Mouse (Mus musculus) cerebellum, adult 2 months (tissue): ENCODE data around the gene Arhgap18. TPM values are rescaled to one million over a fixed set of nuclear protein-coding genes. Genes with fewer than 3 reads are reported as not detected.

Source experiments
- DNase-seq, 2 experiments: peaks; one replicate each; pipeline ENCODE4 v3.0.0; 2021
- H3K27ac ChIP-seq: fragments of 200-500 bp; 2 replicates; pipeline ENCODE4 v1.5.1; 2012; ENCODE audit warnings: low read length, control low read depth, inconsistent platforms; ENCODE audit not compliant: insufficient read depth
- H3K27me3 ChIP-seq: fragments of 200-500 bp; 2 replicates; pipeline ENCODE4 v1.6.1; 2012; ENCODE audit warnings: inconsistent platforms, mild to moderate bottlenecking, low read length, moderate library complexity; ENCODE audit not compliant: control insufficient read depth, insufficient read depth
- H3K4me1 ChIP-seq: fragments of 200-500 bp; 2 replicates; pipeline ENCODE4 v1.6.1; 2011; ENCODE audit warnings: low read length; ENCODE audit not compliant: control insufficient read depth, insufficient read depth
- H3K4me3 ChIP-seq: fragments of 200-500 bp; replicated peaks from 2 replicates; pipeline ENCODE3; 2011; ENCODE audit warnings: mild to moderate bottlenecking, low read depth, low read length, control low read depth; ENCODE audit not compliant: insufficient read depth
- CTCF ChIP-seq: fragments of 200-500 bp; IDR thresholded peaks from 2 replicates; pipeline ENCODE4 v1.5.1; 2011; ENCODE audit warnings: low read depth, mild to moderate bottlenecking, control low read depth, low read length, moderate library complexity, borderline replicate concordance; ENCODE audit not compliant: insufficient read depth
- POLR2A ChIP-seq: fragments of 200-500 bp; IDR thresholded peaks from 2 replicates; pipeline ENCODE4 v1.6.1; 2011; ENCODE audit warnings: low read length, control low read depth, borderline replicate concordance; ENCODE audit not compliant: insufficient read depth
- WGBS: fragments of 180-500 bp; shearing (Covaris S2); methylation state at CpG from one replicate; pipeline ENCODE4 v1.1.7; 2018; 5-methylcytosine and 5-hydroxymethylcytosine counted together
- polyA plus RNA-seq: library from polyadenylated mRNA; depleted of rRNA; stranded (reverse); fragments of >200 nt; gene quantifications from 2 replicates; pipeline ENCODE4 v1.2.3, GENCODE M21; 2012

Arhgap18 gene
- polyA plus RNA-seq, 1 experiment = 4.3 TPM

GRCm38 (mm10) chr10:26820936-26821335 is 67.7 kb downstream of the Arhgap18 start:
- TF ChIP-seq CTCF = no peak
- no peak for TF ChIP-seq POLR2A
- DNase-seq = no peak
- no peaks in the 10 kb centered on the region for H3K27me3 ChIP-seq
- no peaks in the 10 kb centered on the region for H3K4me1 ChIP-seq
- WGBS = 65% methylated on average over 1 of the region's 1 CpGs
- H3K4me3 ChIP-seq = no peak overlapping the region
- no peak overlapping the region for H3K27ac ChIP-seq

- TF ChIP-seq CTCF (no peak), POLR2A (no peak)
- no peak for DNase-seq
- no peaks in the 10 kb centered on the region for H3K4me1 ChIP-seq
- H3K27me3 ChIP-seq = no peaks in the 10 kb centered on the region
- 72% methylated on average over 5 of the region's 5 CpGs for WGBS
- H3K27ac ChIP-seq = no peak overlapping the region
- no peak overlapping the region for H3K4me3 ChIP-seq
Observed at GRCm38 (mm10) chr10:26823997-26824396, 70.8 kb downstream of the Arhgap18 start.

DNA sequence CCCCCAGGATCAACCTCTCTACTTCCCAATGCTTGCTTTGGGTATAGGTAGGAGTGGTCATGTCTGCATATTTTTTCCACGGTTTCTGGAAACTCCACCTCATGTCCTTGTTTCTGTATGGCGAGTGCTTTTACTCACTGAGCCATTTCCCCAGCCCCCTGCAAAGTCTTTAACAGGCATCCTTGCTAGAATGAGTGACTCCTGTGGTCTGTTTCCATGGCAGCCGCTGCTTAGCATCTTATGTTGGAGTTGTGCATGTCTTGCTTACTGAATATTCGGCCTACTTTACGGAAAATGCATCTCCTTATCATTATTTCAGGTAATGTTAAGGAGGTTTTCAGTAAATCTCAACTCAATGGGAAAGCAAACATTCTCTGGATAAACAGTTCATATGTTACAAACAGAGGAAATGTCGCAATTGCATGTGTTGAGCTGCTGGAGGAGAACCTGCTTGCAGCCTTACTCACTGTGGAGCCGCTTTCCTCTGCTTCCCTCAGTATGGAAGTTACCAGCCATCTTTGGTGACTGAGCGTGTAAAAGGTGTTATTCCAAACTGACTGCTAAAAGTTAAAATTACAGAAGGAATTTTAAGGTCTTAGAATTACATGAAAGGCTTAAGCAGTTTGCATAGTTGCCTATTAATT is 72.1 kb downstream of the Arhgap18 start:
- no peak overlapping the region for H3K4me3 ChIP-seq
- no peak overlapping the region for H3K27ac ChIP-seq
- no peak for DNase-seq
- WGBS = 69% methylated on average over 8 of the region's 8 CpGs
- no peaks in the 10 kb centered on the region for H3K4me1 ChIP-seq
- TF ChIP-seq CTCF (no peak), POLR2A (no peak)
- no peaks in the 10 kb centered on the region for H3K27me3 ChIP-seq

- no peaks in the 10 kb centered on the region for H3K27me3 ChIP-seq
- DNase-seq = no peak
- TF ChIP-seq CTCF (no peak), POLR2A (no peak)
- H3K4me3 ChIP-seq = no peak overlapping the region
- 41% methylated on average over 5 of the region's 5 CpGs for WGBS
- no peaks in the 10 kb centered on the region for H3K4me1 ChIP-seq
- no peak overlapping the region for H3K27ac ChIP-seq
Observed at GRCm38 (mm10) chr10:26827315-26827714, 74.1 kb downstream of the Arhgap18 start.

GRCm38 (mm10) chr10:26828412-26829137 is 75.4 kb downstream of the Arhgap18 start:
- Histone ChIP-seq H3K27me3 (no peaks in the 10 kb centered on the region), H3K4me1 (no peaks in the 10 kb centered on the region), H3K27ac (no peak overlapping the region), H3K4me3 (no peak overlapping the region)
- 72% methylated on average over 9 of the region's 9 CpGs for WGBS
- no peak for DNase-seq
- TF ChIP-seq POLR2A = no peak
- no peak for TF ChIP-seq CTCF

DNA sequence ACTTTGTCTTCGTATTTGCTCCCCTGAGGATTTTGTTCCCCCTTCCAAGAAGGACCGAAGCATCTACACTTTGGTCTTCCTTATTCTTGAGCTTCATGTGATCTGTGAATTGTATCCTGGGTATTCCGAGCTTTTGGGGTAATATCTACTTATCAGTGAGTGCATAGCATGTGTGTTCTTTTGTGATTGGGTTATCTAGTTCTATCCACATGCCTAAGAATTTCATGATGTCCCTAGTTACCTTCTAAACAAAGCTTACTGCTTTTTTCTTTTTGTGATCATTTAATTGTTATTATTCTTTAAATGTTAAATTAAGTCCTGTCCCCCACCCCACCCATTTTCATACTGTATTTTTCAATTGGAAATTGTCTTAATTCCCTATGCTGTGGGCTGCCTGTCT is 78.8 kb downstream of the Arhgap18 start:
- Histone ChIP-seq H3K4me3 (no peak overlapping the region), H3K4me1 (no peaks in the 10 kb centered on the region), H3K27me3 (no peaks in the 10 kb centered on the region), H3K27ac (no peak overlapping the region)
- 84% methylated on average over 3 of the region's 3 CpGs for WGBS
- no peak for TF ChIP-seq CTCF
- no peak for TF ChIP-seq POLR2A
- DNase-seq = no peak

DNA sequence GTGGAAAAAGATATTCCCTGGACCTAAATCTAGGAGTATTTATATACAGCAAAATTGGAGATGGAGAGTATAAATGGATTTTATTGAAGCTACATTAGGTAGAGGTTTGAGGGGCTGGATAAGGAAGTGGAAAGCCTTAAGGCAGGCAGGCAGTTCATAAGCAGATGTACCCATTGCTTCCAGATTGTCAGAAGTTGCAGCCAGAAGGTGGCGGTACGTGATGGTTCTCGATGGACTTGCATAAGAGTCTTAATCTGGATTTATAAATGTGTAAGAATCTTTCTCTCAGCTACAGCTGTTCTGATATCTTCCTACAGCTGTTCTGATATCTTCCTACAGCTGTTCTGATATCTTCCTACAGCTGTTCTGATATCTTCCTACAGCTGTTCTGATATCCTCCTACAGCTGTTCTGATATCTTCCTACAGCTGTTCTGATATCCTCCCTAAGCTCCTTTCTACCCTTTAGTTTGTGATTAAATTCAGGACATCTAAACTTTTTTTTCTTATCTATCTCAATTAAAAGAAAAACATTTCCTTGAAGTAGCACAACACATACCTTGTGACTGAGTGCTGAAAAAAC is 79.5 kb downstream of the Arhgap18 start:
- Histone ChIP-seq H3K4me3 (no peak overlapping the region), H3K27ac (no peak overlapping the region), H3K4me1 (no peaks in the 10 kb centered on the region), H3K27me3 (no peaks in the 10 kb centered on the region)
- DNase-seq = no peak
- 94% methylated on average over 3 of the region's 3 CpGs for whole genome bisulfite sequencing
- TF ChIP-seq CTCF (no peak), POLR2A (no peak)

- TF ChIP-seq POLR2A (no peak), CTCF (no peak)
- WGBS = 92% methylated on average over 3 of the region's 3 CpGs
- H3K4me1 ChIP-seq = no peaks in the 10 kb centered on the region
- H3K27ac ChIP-seq = no peak overlapping the region
- H3K27me3 ChIP-seq = no peaks in the 10 kb centered on the region
- no peak for DNase-seq
- H3K4me3 ChIP-seq = no peak overlapping the region
Observed at GRCm38 (mm10) chr10:26833393-26833792, 80.2 kb downstream of the Arhgap18 start.
